Mouse (Mus musculus) frontal cortex, adult 2 months (tissue): Measurements from ENCODE around the gene Cebpe. TPM values are rescaled to one million over a fixed set of nuclear protein-coding genes. Genes with fewer than 3 reads are reported as not detected.

Experiments
- DNase-seq, 2 experiments: peaks; one replicate each; pipeline ENCODE4 v3.0.0; 2022; ENCODE audit warnings: low spot score in 1 of 2; ENCODE audit errors: extremely low spot score in 1 of 2
- polyA plus RNA-seq: library from polyadenylated mRNA; depleted of rRNA; stranded (reverse); fragments of >200 nt; gene quantifications from 2 replicates; pipeline ENCODE4 v1.2.3, GENCODE M21; 2012; rRNA removed

Cebpe gene
- 0.17 TPM in 1 of 2 replicates, not detected in the other for polyA plus RNA-seq

- DNase-seq: no peak
Observed at GRCm38 (mm10) chr14:54712074-54712473, at the start of gene Cebpe. Gene Cebpe, minus strand, starts transcription at chr14:54712174.

GRCm38 (mm10) chr14:54756382-54756781, 44.4 kb upstream of the Cebpe start:
- DNase-seq: peak in 1 of 2 experiments; percentile 51

- no peak for DNase-seq
Observed at GRCm38 (mm10) chr14:54754602-54755018, 42.6 kb upstream of the Cebpe start.

- DNase-seq: no peak
Observed at GRCm38 (mm10) chr14:54753986-54754601, 42.1 kb upstream of the Cebpe start.

GRCm38 (mm10) chr14:54752938-54753337, 41.0 kb upstream of the Cebpe start:
- DNase-seq: no peak

GRCm38 (mm10) chr14:54751768-54752167, 39.8 kb upstream of the Cebpe start:
- DNase-seq: no peak

- no peak for DNase-seq
Observed at GRCm38 (mm10) chr14:54749238-54749637, 37.3 kb upstream of the Cebpe start.

GRCm38 (mm10) chr14:54747942-54748917, 36.3 kb upstream of the Cebpe start:
- no peak for DNase-seq

- no peak for DNase-seq
Observed at GRCm38 (mm10) chr14:54746038-54746437, 34.1 kb upstream of the Cebpe start.

GRCm38 (mm10) chr14:54744473-54744872, 32.5 kb upstream of the Cebpe start:
- no peak for DNase-seq

- DNase-seq: no peak
Observed at GRCm38 (mm10) chr14:54742375-54742774, 30.4 kb upstream of the Cebpe start.

GRCm38 (mm10) chr14:54741721-54742120, 29.7 kb upstream of the Cebpe start:
- DNase-seq: no peak

- no peak for DNase-seq
Observed at GRCm38 (mm10) chr14:54737634-54738033, 25.7 kb upstream of the Cebpe start.

GRCm38 (mm10) chr14:54736555-54737552, 24.9 kb upstream of the Cebpe start:
- peak; percentile 71 to 73 for DNase-seq

GRCm38 (mm10) chr14:54735221-54735620, 23.2 kb upstream of the Cebpe start:
- DNase-seq: no peak

GRCm38 (mm10) chr14:54734004-54734403, 22.0 kb upstream of the Cebpe start:
- DNase-seq: no peak

- no peak for DNase-seq
Observed at GRCm38 (mm10) chr14:54732206-54732605, 20.2 kb upstream of the Cebpe start.

GRCm38 (mm10) chr14:54730305-54730704, 18.3 kb upstream of the Cebpe start:
- DNase-seq: no peak

- DNase-seq: peak; percentile 56 to 62
Observed at GRCm38 (mm10) chr14:54728823-54729653, 17.1 kb upstream of the Cebpe start.

- DNase-seq: no peak
Observed at GRCm38 (mm10) chr14:54727565-54727964, 15.6 kb upstream of the Cebpe start.
